Mouse (Mus musculus): ENCODE results near the gene Muc3.

GRCm38 (mm10) chr5:137107024-137107423, 42.1 kb downstream of the Muc3 start:
- no peak for TF ChIP-seq POLR2AphosphoS2 (IDR thresholded peaks at IDR 0.05; ENCODE audit: insufficient read length, low read depth)
- TF ChIP-seq TCF12 (IDR thresholded peaks at IDR 0.05; ENCODE audit: insufficient read depth, poor library complexity, severe bottlenecking): no peak
